Mouse (Mus musculus) E14TG2a.4 (cell line): ENCODE results near the gene Ppia.

Experiments
- H3K27me3 ChIP-seq: 2 replicates; pipeline ENCODE4 v1.6.1; 2014; ENCODE audit warnings: low read length, control low read depth; ENCODE audit not compliant: insufficient read depth
- H3K36me3 ChIP-seq: 2 replicates; pipeline ENCODE4 v1.6.1; 2014; ENCODE audit warnings: low read length, control low read depth; ENCODE audit not compliant: insufficient read depth
- H3K4me1 ChIP-seq: replicated peaks from 2 replicates; pipeline ENCODE4 v1.6.1; 2014; ENCODE audit warnings: low read depth, low read length, control low read depth
- H3K4me3 ChIP-seq: replicated peaks from 2 replicates; pipeline ENCODE4 v1.5.1; 2014; ENCODE audit warnings: mild to moderate bottlenecking, low read length
- H3K9me3 ChIP-seq: 2 replicates; pipeline ENCODE4 v1.6.1; 2014; ENCODE audit warnings: low read length, control low read depth
- CTCF ChIP-seq: conservative IDR thresholded peaks from 2 replicates; pipeline ENCODE4 v1.5.1; 2014; ENCODE audit warnings: low read length
- NANOG ChIP-seq: IDR thresholded peaks from 2 replicates; pipeline ENCODE4 v1.6.1; 2014; ENCODE audit warnings: borderline replicate concordance, low read length, mixed read lengths
- POU5F1 ChIP-seq: IDR thresholded peaks from 2 replicates; pipeline ENCODE4 v1.6.1; 2014; ENCODE audit warnings: low read length, borderline replicate concordance

Gene Ppia

DNA sequence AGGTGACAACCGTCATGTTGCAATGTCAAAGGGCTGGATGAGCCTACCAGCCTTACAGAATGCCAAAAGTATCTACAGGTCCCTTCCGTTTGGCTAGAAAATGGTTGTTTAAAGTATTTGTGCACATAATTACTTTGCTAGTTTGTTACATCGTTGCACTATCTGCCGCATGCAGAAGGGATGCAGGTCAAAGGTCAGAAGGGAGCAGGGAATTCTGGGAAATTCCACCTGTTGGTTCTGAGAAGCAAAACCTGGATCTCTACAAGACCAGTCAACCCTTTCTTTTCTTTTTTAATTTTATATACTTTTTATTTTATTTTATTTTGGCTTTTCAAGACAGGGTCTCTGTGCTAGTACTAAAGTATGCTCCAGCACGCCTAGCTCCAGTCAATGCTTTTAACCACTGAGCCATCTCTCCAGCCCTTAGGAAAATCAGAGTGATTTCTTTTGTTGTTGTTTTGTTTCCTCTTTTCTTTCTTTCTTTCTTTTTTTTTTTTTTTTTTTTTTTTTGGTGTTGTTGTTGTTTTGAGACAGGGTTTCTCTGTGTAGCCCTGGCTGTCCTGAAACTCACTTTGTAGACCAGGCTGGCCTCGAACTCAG lies 27.0 kb upstream of the Ppia start:
- H3K4me3 ChIP-seq, result peak overlapping the region; percentile 95
- H3K36me3 ChIP-seq, result peaks cover 31% of the 10 kb centered on the region
- H3K4me1 ChIP-seq, result peaks cover 34% of the 10 kb centered on the region
- TF ChIP-seq NANOG, result no peak
- TF ChIP-seq CTCF, result no peak
- no peak for TF ChIP-seq POU5F1
- H3K27me3 ChIP-seq, result no peaks in the 10 kb centered on the region
- no peaks in the 10 kb centered on the region for H3K9me3 ChIP-seq

DNA sequence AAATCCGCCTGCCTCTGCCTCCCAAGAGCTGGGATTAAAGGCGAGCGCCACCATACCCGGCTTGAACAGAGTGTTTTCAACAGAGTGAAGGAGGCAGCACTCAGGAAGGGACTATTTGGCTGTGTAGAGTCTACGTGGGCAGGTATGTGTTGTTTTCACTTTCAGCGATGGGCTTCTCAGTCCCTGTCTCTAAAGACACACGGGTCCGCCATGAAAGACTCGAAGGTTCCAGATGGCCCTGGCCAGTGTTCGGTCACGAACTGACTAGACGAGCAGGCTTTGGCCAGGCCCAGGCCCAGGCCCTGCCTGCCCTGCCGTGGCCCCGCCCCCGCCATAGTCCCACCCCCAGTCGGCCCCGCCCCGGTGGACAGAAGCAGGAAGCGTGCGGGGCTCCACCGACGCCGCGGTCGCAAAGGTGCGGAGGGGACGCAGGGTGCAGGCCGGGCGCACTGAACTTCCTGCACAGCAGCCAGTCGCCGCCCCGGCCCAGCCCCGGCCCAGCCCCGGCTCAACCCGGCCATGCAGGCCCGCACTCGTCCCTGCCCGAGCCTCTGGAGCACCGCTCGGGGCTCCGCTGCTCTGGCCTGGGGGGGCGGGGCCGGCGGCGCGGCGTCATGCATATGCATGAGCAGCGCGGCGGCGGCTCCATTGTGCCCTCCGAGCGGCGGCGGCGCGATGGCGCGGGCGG lies 26.4 kb upstream of the Ppia start, which contains the start of gene Zmiz2:
TSS of gene Zmiz2 (plus strand) at position 349 of the 688 bp plus-strand sequence.
- Histone ChIP-seq H3K27me3 (no peaks in the 10 kb centered on the region), H3K4me3 (peak within 1 kb of the TSS; percentile 95), H3K9me3 (no peaks in the 10 kb centered on the region), H3K4me1 (peaks cover 37% of the 10 kb centered on the region), H3K36me3 (peaks cover 35% of the 10 kb centered on the region)
- no peak for TF ChIP-seq POU5F1
- TF ChIP-seq NANOG, result no peak
- no peak for TF ChIP-seq CTCF

DNA sequence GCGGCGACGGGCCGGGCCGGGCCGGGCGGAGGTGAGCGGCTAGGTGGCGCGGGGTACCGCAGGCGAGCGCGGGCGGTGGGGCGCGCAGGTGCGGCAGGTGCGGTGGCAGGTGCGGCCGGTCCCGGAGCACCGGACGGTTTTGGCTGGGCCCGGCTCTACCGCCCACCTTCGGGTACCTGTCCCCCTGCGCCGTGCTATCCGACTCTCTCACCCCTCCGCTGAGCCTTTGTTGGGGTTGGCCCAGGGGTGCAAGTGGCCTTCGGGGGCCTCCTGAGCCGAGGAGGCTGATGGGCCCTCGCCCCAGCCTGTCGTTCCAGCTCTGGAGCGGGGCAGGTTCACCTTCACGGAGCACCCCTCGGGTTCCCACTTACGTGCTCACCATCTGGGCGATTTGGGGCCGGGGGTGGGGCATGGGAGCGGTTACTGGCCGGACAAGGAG lies 25.7 kb upstream of the Ppia start:
- Histone ChIP-seq H3K36me3 (peaks cover 42% of the 10 kb centered on the region), H3K4me1 (peaks cover 43% of the 10 kb centered on the region), H3K4me3 (peak overlapping the region; percentile 95), H3K9me3 (no peaks in the 10 kb centered on the region), H3K27me3 (no peaks in the 10 kb centered on the region)
- TF ChIP-seq CTCF (no peak), NANOG (no peak), POU5F1 (no peak)

DNA sequence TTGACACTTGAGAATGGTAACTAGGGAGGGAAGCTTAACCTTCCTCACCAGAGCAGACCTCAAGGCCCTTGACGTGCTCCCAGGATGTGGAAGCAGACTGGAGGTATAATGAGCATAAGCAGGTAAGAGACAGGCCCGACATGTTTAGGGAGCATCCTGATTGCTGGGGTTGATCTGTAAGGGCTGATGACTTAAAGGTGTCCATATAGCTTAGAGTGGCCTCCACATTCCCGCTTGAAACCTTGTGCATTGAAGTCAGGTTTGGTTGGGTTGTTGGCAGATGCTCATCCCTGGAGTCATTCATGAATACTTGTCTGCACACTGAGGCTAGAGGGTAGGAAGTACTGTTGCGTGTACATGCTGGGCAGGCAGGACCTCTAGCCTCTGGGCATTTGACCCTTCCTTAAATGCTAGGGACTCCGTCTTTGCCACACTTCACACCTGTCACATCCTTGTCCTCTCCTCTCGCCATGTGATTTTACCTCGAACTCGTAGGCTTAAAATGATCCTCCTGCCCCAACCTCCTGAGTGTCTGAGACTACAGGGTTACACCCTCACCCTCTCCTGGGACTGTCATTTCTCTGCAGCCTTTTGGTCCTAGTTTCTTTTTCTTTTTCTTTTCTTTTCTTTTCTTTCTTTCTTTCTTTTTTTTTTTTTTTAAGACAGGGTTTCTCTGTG lies 24.7 kb upstream of the Ppia start:
- TF ChIP-seq CTCF, result no peak
- no peak for TF ChIP-seq POU5F1
- no peak for TF ChIP-seq NANOG
- peak overlapping the region; percentile 95 for H3K4me3 ChIP-seq

DNA sequence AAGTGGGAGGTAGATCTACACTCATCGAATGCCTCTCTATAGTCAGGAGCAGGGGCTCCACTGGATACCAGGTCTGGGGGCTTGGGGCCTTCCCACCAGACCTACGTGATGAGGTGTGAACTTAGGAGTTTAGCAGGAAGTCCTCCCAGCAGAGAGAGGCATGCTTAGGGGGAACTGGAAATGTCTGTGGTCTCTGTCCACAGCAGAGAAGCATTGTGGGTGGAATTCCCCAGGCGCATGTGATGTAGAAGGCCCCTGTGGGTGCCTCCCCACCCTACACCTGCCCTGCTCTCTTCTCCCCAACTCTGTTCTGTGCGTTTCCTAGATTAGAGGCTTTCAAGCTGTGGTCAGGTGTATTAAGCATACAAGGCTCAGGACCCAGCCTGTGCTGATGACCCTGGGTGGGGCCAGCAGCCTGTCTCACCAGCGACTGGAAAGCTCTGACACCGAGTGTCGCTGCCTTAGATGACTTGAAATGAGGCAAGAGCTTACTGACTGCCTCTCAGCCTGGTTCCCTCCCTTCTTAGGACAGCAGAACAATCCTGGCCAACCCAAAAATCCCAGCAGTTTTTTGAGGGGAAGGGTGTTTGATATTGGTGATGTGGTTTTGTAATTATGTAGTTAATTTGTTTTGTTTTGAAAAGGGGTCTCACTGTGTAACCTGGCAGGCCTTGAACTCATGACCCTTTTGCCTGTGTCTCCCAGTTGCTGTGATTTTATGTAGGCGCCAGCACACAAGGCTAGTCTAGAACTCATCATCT lies 23.5 kb upstream of the Ppia start:
- no peak overlapping the region for H3K4me3 ChIP-seq

More for the DNA sequence above, 24.7 kb upstream of the Ppia start:
- peaks cover 52% of the 10 kb centered on the region for H3K36me3 ChIP-seq
- H3K9me3 ChIP-seq, result peaks cover 6% of the 10 kb centered on the region
- H3K27me3 ChIP-seq, result no peaks in the 10 kb centered on the region
- H3K4me1 ChIP-seq, result peaks cover 52% of the 10 kb centered on the region

DNA sequence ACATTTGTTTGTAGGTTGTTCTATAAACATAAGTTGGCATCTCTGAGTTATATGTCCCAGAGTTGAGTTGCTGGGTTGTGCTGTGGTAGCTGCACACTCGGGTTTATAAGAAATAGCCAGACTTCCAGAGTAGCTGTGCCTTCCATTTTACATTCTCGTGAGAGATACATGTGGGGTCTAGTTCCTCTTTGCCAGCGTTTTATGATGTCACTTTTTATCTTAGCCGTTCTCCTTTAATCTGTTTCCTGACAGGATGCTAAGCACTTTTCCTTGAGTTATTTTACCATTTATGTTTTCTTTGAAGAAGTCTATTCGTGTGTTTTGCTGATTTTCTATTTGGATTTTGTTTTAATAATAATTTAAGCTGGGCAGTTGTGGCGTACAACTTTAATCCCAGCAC lies 22.4 kb upstream of the Ppia start:
- H3K27me3 ChIP-seq, result no peaks in the 10 kb centered on the region
- peaks cover 14% of the 10 kb centered on the region for H3K9me3 ChIP-seq
- TF ChIP-seq NANOG, result no peak
- peaks cover 56% of the 10 kb centered on the region for H3K4me1 ChIP-seq
- H3K36me3 ChIP-seq, result peaks cover 75% of the 10 kb centered on the region
- H3K4me3 ChIP-seq, result no peak overlapping the region

More for the DNA sequence above, 23.5 kb upstream of the Ppia start:
- H3K4me1 ChIP-seq, result peaks cover 54% of the 10 kb centered on the region
- peaks cover 14% of the 10 kb centered on the region for H3K9me3 ChIP-seq
- no peak for TF ChIP-seq NANOG
- no peak for TF ChIP-seq CTCF
- no peak for TF ChIP-seq POU5F1
- H3K27me3 ChIP-seq, result no peaks in the 10 kb centered on the region
- peaks cover 64% of the 10 kb centered on the region for H3K36me3 ChIP-seq

DNA sequence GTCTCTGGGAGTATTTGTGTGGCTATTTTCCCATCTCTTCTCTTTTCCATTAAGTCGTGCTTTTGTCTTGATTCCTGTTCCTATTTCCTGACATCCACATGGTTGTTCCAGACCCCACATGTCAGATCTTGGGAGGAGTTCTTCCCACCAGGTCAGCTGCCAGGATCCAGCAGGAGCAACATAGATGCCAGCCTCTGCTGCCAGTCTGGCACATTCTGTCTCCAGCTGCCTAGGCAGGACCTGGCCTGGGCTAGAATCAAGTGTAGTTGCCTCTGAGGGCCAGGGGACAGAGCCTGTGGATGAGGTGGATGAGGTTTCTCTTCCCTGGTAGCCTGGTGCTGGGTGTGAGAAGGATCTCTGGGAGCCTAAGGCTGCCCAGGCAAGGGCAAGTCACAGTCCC lies 21.4 kb upstream of the Ppia start:
- Histone ChIP-seq H3K9me3 (peaks cover 14% of the 10 kb centered on the region), H3K4me1 (peaks cover 51% of the 10 kb centered on the region), H3K36me3 (peaks cover 85% of the 10 kb centered on the region), H3K4me3 (no peak overlapping the region), H3K27me3 (no peaks in the 10 kb centered on the region)
- no peak for TF ChIP-seq POU5F1
- no peak for TF ChIP-seq NANOG
- no peak for TF ChIP-seq CTCF

DNA sequence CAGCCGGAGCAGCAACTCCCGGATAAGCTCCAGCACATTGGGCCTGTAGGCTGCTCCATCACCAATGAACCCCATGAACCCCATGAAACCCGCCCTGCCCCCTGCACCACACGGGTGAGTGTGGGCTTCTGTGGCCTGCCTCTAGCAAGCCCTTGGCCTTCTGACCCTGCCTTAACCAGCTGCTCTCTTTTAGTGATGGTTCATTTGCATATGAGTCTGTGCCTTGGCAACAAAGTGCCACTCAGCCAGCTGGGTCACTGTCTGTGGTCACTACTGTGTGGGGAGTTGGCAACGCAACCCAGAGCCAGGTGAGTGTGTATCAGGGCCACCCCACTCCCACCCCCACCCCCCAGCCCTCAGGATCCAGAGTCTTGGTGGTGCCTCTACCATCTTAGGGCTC lies 19.7 kb upstream of the Ppia start:
- no peak overlapping the region for H3K4me3 ChIP-seq
- peaks cover 60% of the 10 kb centered on the region for H3K4me1 ChIP-seq
- TF ChIP-seq CTCF (no peak), POU5F1 (no peak)
- no peaks in the 10 kb centered on the region for H3K27me3 ChIP-seq
- peaks cover 97% of the 10 kb centered on the region for H3K36me3 ChIP-seq
- peaks cover 14% of the 10 kb centered on the region for H3K9me3 ChIP-seq
